Mouse (Mus musculus): ENCODE measurements at regions not wholly inside any gene's neighbourhood (a gene's known extent, or its start where the extent isn't known, plus 50 kb on each side); places are given as distances from the start of the nearest gene placed in this dataset.
"Not testable (repeated sequence)": the region's sequence is repeated elsewhere in the genome, so short reads cannot be mapped to it uniquely, and the experiment has no call there.

GRCm38 (mm10) chr3:97509134-97509661 lies 87.4 kb upstream of the Olfr1402 start:
- DNase-seq (ENCODE audit: low read depth) = not testable (repeated sequence)

GRCm38 (mm10) chr3:97507209-97507608 lies 85.4 kb upstream of the Olfr1402 start:
- DNase-seq (ENCODE audit: low read depth) = peak; percentile 78
- no peak for TF ChIP-seq CTCF (IDR thresholded peaks at IDR 0.05; ENCODE audit: borderline replicate concordance, extremely low read depth, insufficient read depth, insufficient read length)
- no peak for TF ChIP-seq POLR2A (IDR thresholded peaks at IDR 0.05; ENCODE audit: borderline replicate concordance, extremely low read depth, insufficient read depth, insufficient read length, poor library complexity, severe bottlenecking)

- DNase-seq (ENCODE audit: low read depth) = peak; percentile 24
- TF ChIP-seq POLR2A (IDR thresholded peaks at IDR 0.05; ENCODE audit: borderline replicate concordance, extremely low read depth, insufficient read depth, insufficient read length, poor library complexity, severe bottlenecking) = no peak
- no peak for TF ChIP-seq CTCF (IDR thresholded peaks at IDR 0.05; ENCODE audit: borderline replicate concordance, extremely low read depth, insufficient read depth, insufficient read length)
Measured at GRCm38 (mm10) chr3:97491904-97492303, 70.1 kb upstream of the Olfr1402 start.

DNA sequence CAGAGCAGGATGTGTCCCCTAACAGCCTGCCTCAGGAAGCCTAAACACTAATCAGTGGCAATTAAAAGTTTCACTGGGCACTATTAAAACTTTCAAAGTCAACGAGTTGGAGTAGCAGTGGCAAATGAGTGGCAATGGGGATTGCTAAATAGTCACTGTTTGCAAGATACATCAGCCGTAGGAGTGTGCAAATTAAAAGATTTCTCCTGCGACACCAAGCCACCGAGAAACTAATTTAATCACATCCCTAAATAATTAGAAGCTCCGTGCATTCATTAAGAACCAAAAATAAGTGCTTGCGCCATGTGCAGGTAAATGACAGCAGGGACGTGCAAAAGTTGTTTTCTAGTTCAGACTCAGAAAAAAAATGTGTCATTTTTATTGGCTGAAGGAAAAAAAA lies 69.4 kb upstream of the Olfr1402 start:
- no peak for DNase-seq (ENCODE audit: low read depth)
- TF ChIP-seq POLR2A (IDR thresholded peaks at IDR 0.05; ENCODE audit: borderline replicate concordance, extremely low read depth, insufficient read depth, insufficient read length, poor library complexity, severe bottlenecking) (no peak), CTCF (IDR thresholded peaks at IDR 0.05; ENCODE audit: borderline replicate concordance, extremely low read depth, insufficient read depth, insufficient read length) (no peak)

DNA sequence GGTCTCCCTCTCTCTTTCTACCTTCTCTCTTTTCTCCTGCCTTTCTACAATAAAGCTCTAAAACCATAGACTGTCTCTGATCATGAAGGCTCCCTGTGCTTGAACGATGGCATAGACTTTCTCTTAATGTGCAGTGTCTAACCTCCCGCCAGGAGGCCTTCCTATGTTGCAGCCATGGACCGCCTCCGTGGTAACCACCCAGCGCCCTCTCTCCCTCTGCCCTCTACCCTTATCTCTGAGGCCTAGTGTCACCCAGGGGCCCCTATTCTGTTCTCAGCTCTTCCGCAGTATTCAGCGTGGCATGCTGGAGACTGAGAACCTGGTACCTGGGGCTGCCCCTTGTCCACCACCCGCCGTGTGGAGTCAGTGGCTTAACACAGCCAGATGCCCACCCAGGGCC lies 67.5 kb upstream of the Olfr1402 start:
- DNase-seq (ENCODE audit: low read depth) = no peak
- TF ChIP-seq CTCF (IDR thresholded peaks at IDR 0.05; ENCODE audit: borderline replicate concordance, extremely low read depth, insufficient read depth, insufficient read length) (no peak), POLR2A (IDR thresholded peaks at IDR 0.05; ENCODE audit: borderline replicate concordance, extremely low read depth, insufficient read depth, insufficient read length, poor library complexity, severe bottlenecking) (no peak)

Data from brain, embryonic 14.5 days (tissue).